Mouse (Mus musculus) left cerebral cortex, adult 8-10 months (tissue): Measurements from ENCODE around the gene Fxyd5. TPM values are rescaled to one million over a fixed set of nuclear protein-coding genes. Genes with fewer than 3 reads are reported as not detected.

Source experiments
- DNase-seq, 2 experiments: peaks; one replicate each; pipeline ENCODE4 v3.0.0; 2022; ENCODE audit warnings: low spot score in 2 of 2
- microRNA-seq, 2 experiments: library from miRNA; unstranded; fragments of <30 nt; microRNA quantifications; one replicate each; pipeline ENCODE4 v1.2.0; 2022
- total RNA-seq, 4 experiments: library from RNA; stranded (reverse); gene quantifications; 2 replicates each; pipeline ENCODE4 v1.2.4; 2022

Gene Fxyd5
- total RNA-seq, 4 experiments from 2014 or later, result 25.8 to 33.5 (median 30.0) TPM

- DNase-seq, result no peak
Measured at GRCm38 (mm10) chr7:30992148-30992547, 50.1 kb downstream of the Fxyd5 start.

- DNase-seq, result no peak
Measured at GRCm38 (mm10) chr7:30988519-30989162, 53.6 kb downstream of the Fxyd5 start.

GRCm38 (mm10) chr7:30985357-30985756, 56.9 kb downstream of the Fxyd5 start:
- DNase-seq, result no peak

Small RNA genes lying within 50 kb of the gene (microRNA-seq; reads per million reads assigned to microRNA genes)
- gene Mir7050, result 0 reads per million in 2 experiments

Other genes with a start within 250 kb of the Fxyd5 start
- gene Ffar2, start 218.7 kb downstream of the Fxyd5 start, total RNA-seq, result not detected
- gene Ffar3, start 186.3 kb downstream of the Fxyd5 start, total RNA-seq, result not detected
- gene Ffar1, start 180.9 kb downstream of the Fxyd5 start, total RNA-seq, result not detected
- 1 to 10 TPM in 1 of 4 experiments, under 1 TPM in 2, not detected in 1; 0.24 to 1.8 (median 0.37) TPM for gene Cd22, start 162.1 kb downstream of the Fxyd5 start, total RNA-seq
- 100 to 1,000 TPM; 200 to 254 (median 210) TPM for gene Mag, start 127.6 kb downstream of the Fxyd5 start, total RNA-seq
- not detected for gene Hamp2, start 117.8 kb downstream of the Fxyd5 start, total RNA-seq
- gene Hamp, start 98.4 kb downstream of the Fxyd5 start, total RNA-seq, result 1 to 10 TPM in 1 of 4 experiments, not detected in 3; 1.1 TPM
- 100 to 1,000 TPM; 114 to 125 (median 120) TPM for gene Usf2, start 85.7 kb downstream of the Fxyd5 start, total RNA-seq
- gene Lsr, start 69.0 kb downstream of the Fxyd5 start, total RNA-seq, result 1 to 10 TPM; 5.2 to 6.6 (median 6.1) TPM
- under 1 TPM in 2 of 4 experiments, not detected in 2; 0.18 to 0.30 TPM for gene Fam187b, start 68.7 kb downstream of the Fxyd5 start, total RNA-seq
- 100 to 1,000 TPM; 162 to 173 (median 169) TPM for gene Fxyd7, start 9.0 kb upstream of the Fxyd5 start, total RNA-seq
- 100 to 1,000 TPM in 2 of 4 experiments, 10 to 100 TPM in 2; 57.6 to 144 (median 110) TPM for gene Fxyd1, start 14.7 kb upstream of the Fxyd5 start, total RNA-seq
- 10 to 100 TPM; 35.0 to 50.6 (median 40.8) TPM for gene Lgi4, start 16.9 kb upstream of the Fxyd5 start, total RNA-seq
- gene Fxyd3, start 34.2 kb upstream of the Fxyd5 start, total RNA-seq, result 1 to 10 TPM in 3 of 4 experiments, under 1 TPM in 1; 0.75 to 2.1 (median 1.2) TPM
- 1 to 10 TPM; 2.0 to 4.4 (median 3.5) TPM for gene Hpn, start 72.8 kb upstream of the Fxyd5 start, total RNA-seq
- gene Scn1b, start 84.5 kb upstream of the Fxyd5 start, total RNA-seq, result 100 to 1,000 TPM; 652 to 704 (median 680) TPM
- 100 to 1,000 TPM; 103 to 108 (median 105) TPM for gene Gramd1a, start 113.4 kb upstream of the Fxyd5 start, total RNA-seq
- gene Scgb2b2, start 248.0 kb upstream of the Fxyd5 start, total RNA-seq, result not detected
- gene Scgb1b2, start 249.3 kb upstream of the Fxyd5 start, total RNA-seq, result not detected